Mouse (Mus musculus) splenic B cell, adult 2 months (primary cell): ENCODE measurements at regions not wholly inside any gene's neighbourhood (a gene's known extent, or its start where the extent isn't known, plus 50 kb on each side); places are given as distances from the start of the nearest gene placed in this dataset.

Experiments used
- DNase-seq: peaks from one replicate; pipeline ENCODE4 v3.0.0-alpha.2; 2011; ENCODE audit warnings: low read depth, low spot score
- H3K27me3 ChIP-seq: 2 replicates; pipeline ENCODE4 v1.6.1; 2012; ENCODE audit warnings: mild to moderate bottlenecking, low read length, moderate library complexity, mixed read lengths; ENCODE audit not compliant: control insufficient read depth, poor library complexity, insufficient read depth, severe bottlenecking
- H3K36me3 ChIP-seq: 2 replicates; pipeline ENCODE4 v1.6.1; 2012; ENCODE audit warnings: mild to moderate bottlenecking, low read length, moderate library complexity, mixed read lengths; ENCODE audit not compliant: control insufficient read depth, poor library complexity, insufficient read depth, severe bottlenecking

- DNase-seq, result no peak
- Histone ChIP-seq H3K27me3 (no peaks in the 10 kb centered on the region), H3K36me3 (no peaks in the 10 kb centered on the region)
Measured at GRCm38 (mm10) chr3:9922541-9923046, 165.3 kb upstream of the Gm9833 start.

GRCm38 (mm10) chr3:9924630-9925029 lies 163.3 kb upstream of the Gm9833 start:
- no peaks in the 10 kb centered on the region for H3K36me3 ChIP-seq
- no peaks in the 10 kb centered on the region for H3K27me3 ChIP-seq
- DNase-seq, result no peak

- no peak for DNase-seq
- no peaks in the 10 kb centered on the region for H3K27me3 ChIP-seq
Measured at GRCm38 (mm10) chr3:9936853-9937441, 151.0 kb upstream of the Gm9833 start.

GRCm38 (mm10) chr3:9938651-9939050 lies 149.3 kb upstream of the Gm9833 start:
- Histone ChIP-seq H3K36me3 (no peaks in the 10 kb centered on the region), H3K27me3 (no peaks in the 10 kb centered on the region)
- DNase-seq, result no peak

More at GRCm38 (mm10) chr3:9936853-9937441, 151.0 kb upstream of the Gm9833 start:
- no peaks in the 10 kb centered on the region for H3K36me3 ChIP-seq

GRCm38 (mm10) chr3:9942631-9943030 lies 145.3 kb upstream of the Gm9833 start:
- H3K27me3 ChIP-seq, result no peaks in the 10 kb centered on the region
- H3K36me3 ChIP-seq, result no peaks in the 10 kb centered on the region
- no peak for DNase-seq

- H3K27me3 ChIP-seq, result no peaks in the 10 kb centered on the region
- DNase-seq, result peak; percentile 86
Measured at GRCm38 (mm10) chr3:9947357-9948065, 140.4 kb upstream of the Gm9833 start.

GRCm38 (mm10) chr3:9948114-9948513 lies 139.8 kb upstream of the Gm9833 start:
- Histone ChIP-seq H3K27me3 (no peaks in the 10 kb centered on the region), H3K36me3 (no peaks in the 10 kb centered on the region)
- no peak for DNase-seq

More at GRCm38 (mm10) chr3:9947357-9948065, 140.4 kb upstream of the Gm9833 start:
- no peaks in the 10 kb centered on the region for H3K36me3 ChIP-seq

GRCm38 (mm10) chr3:9957870-9958269 lies 130.0 kb upstream of the Gm9833 start:
- no peak for DNase-seq
- no peaks in the 10 kb centered on the region for H3K27me3 ChIP-seq
- no peaks in the 10 kb centered on the region for H3K36me3 ChIP-seq

GRCm38 (mm10) chr3:9959716-9960661 lies 127.9 kb upstream of the Gm9833 start:
- no peak for DNase-seq
- H3K36me3 ChIP-seq, result no peaks in the 10 kb centered on the region
- H3K27me3 ChIP-seq, result no peaks in the 10 kb centered on the region

- no peaks in the 10 kb centered on the region for H3K27me3 ChIP-seq
- no peaks in the 10 kb centered on the region for H3K36me3 ChIP-seq
- no peak for DNase-seq
Measured at GRCm38 (mm10) chr3:9960696-9961095, 127.2 kb upstream of the Gm9833 start.
